Mouse (Mus musculus): ENCODE measurements at regions not wholly inside any gene's neighbourhood (a gene's known extent, or its start where the extent isn't known, plus 50 kb on each side); places are given as distances from the start of the nearest gene placed in this dataset.
A peak's percentile ranks its signal among the peaks of the same experiment; 100 is the strongest.
"Not testable (repeated sequence)": the region's sequence is repeated elsewhere in the genome, so short reads cannot be mapped to it uniquely, and the experiment has no call there.

- no peak for DNase-seq (ENCODE audit: low read depth, low spot score)
These were observed 135.1 kb downstream of the Bcat1 start for GRCm38 (mm10) chr6:144940871-144941380.

DNA sequence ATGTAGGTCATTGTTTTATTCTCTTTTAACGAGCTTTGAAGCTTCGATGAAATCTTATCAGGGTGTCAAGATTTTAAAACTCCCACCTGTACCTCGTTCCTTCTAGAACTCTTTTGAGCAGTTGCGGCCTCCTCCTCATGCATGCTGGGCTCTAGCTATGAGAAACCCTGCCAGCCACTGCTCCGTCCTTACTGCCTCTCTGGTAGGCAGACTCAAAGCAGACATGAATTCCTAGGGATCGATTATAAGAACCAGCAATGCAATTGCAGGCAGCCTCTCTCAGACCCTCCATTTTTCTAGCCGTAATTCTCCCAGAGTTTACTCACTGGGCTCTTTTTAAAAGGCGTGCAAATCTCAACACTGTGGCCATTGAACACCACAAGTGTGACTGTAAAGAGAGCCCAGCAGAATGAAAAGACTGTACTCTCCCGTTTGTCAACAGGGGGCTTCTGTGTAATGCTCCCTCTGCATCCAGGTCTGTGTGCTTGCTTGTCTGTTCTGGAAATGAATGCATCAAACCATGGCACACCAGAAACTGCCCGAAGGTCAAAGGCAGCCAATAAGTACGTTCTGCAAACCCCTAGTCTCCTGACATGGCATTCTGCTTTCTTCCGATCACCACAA is 137.3 kb downstream of the Bcat1 start:
- no peak for DNase-seq (ENCODE audit: low read depth, low spot score)

DNA sequence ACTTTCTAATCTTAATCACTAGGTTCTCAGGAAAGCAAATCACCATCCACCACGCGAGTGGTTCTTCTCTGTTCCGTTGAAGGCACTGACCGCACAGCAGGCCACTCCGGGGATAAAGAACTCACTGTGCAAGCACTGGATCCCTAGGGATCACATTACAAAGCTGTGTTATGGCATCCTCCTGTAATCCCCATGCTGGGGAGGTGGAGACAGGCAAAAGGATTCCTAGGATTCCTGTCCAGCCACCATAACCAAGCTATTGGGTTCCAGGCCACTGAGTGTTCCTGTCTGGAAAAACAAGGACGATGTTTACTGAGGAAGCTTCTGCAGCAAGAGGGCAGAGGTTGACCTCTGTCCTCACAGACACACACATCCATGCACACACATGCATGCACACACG is 138.8 kb downstream of the Bcat1 start:
- no peak for DNase-seq (ENCODE audit: low read depth, low spot score)

DNA sequence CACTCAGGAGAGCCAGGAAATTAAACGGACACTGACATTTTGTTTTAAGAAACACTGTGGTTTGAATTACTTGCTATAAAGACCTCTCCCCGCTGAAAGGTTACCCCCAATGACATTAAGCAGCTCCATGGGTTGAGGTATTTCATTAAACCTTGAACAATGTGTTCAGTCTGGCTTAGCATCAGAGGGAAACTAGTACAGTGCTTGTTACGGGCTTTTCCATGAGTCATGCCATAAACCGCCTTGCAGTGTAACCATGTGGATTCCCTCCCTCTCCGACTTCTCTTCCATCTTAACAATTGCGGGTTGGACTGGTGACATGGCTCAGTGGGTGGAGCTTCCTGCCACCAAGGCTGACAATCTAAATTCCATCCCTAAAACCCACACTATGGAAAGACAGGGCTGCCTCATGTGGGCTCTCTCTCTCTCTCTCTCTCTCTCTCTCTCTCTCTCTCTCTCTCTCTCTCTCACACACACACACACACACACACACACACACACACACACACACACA is 142.2 kb downstream of the Bcat1 start:
- DNase-seq (ENCODE audit: low read depth, low spot score) = no peak

GRCm38 (mm10) chr6:144932402-144932801 is 143.6 kb downstream of the Bcat1 start:
- no peak for DNase-seq (ENCODE audit: low read depth, low spot score)

- no peak for DNase-seq (ENCODE audit: low read depth, low spot score)
These were observed 146.0 kb downstream of the Bcat1 start for GRCm38 (mm10) chr6:144929959-144930358.

DNA sequence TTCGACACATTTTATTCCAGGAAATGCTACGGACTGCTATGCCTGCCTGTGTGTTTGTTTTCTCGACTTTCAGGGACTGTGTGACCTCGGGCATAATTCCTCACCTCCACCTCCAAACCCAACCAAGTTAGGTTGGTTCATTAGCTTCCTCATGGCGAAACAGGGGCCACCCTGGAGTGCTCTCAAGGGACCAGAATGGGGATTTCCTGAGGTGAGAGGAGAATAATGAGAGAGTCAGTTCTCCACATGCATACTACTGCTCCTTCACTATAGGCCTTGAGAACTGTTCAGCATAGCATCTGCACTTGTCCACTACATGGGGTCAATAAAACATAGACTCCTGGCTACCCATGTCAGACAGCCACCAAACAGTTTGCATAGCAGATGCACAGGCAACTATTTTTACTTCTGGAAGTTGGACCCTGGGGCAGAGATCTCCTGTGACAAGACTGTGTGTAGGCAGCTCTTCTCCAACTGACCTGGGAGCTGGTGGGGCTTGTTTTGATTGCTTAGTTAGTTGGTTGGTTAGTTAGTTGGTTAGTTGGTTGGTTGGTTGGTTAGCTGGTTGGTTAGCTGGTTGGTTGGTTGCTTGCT is 146.6 kb downstream of the Bcat1 start:
- no peak for DNase-seq (ENCODE audit: low read depth, low spot score)

DNA sequence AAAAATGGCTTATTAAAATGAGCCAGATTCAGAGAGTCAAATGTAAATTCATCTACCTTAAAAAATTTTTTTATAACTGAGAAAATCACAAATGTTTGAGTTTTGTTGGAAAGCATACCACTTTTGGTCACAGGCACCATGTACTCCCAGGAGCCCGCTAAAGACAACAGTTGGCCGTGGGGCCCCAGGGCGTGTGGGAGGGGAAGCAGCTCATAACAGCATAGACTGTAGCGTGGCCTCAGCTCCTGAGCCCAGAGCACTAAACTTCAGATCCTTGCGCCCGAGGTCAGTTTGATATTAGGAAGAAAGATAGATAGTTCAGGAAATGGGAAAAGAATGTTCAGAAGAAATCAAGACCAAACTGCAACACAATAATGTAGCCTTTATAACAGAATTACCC is 145.8 kb upstream of the Sox5 start:
- DNase-seq (ENCODE audit: low read depth, low spot score) = no peak

- DNase-seq (ENCODE audit: low read depth, low spot score) = no peak
These were observed 141.0 kb upstream of the Sox5 start for GRCm38 (mm10) chr6:144922762-144923161.

- no peak for DNase-seq (ENCODE audit: low read depth, low spot score)
These were observed 138.0 kb upstream of the Sox5 start for GRCm38 (mm10) chr6:144919750-144920149.

DNA sequence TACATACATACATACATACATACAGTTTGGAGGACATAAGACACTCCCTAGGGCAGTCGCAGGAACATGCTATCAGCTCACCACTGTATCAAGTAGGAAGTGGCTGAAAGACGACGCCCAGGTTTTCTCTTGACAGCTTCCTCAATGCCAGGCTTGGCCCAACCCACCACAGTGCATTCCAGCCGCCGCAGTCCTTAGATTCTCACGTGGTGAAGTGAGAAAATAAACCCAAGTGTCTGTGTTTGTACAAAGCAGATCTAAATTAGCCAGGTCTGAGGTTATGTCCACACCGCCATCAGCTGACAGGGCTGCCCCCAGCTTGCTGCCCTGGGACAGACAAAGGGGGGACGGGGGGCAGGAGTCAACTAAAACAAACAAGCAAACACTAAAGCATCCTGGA is 135.4 kb upstream of the Sox5 start:
- DNase-seq (ENCODE audit: low read depth, low spot score) = no peak

GRCm38 (mm10) chr6:144911781-144912180 is 130.0 kb upstream of the Sox5 start:
- DNase-seq (ENCODE audit: low read depth, low spot score) = no peak

DNA sequence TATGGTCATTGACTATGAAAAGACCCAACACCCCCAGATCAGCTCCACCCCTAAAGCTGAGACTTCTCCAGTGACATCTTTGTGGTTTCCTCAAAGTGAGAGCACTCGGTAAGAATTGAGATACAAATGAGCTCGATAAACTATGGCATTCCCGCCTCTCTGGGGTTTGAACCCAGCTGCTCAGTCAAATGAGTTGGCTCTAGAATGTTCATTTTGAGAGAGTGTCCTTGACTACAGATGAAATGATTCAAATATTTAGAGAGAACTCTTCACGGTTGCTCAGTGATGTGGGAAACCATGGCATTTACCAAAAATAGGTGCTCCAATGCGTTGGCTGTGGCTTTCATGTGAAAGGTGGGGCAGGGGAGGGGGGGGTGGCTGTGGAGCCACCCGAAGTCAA is 128.6 kb upstream of the Sox5 start:
- DNase-seq (ENCODE audit: low read depth, low spot score) = no peak

DNA sequence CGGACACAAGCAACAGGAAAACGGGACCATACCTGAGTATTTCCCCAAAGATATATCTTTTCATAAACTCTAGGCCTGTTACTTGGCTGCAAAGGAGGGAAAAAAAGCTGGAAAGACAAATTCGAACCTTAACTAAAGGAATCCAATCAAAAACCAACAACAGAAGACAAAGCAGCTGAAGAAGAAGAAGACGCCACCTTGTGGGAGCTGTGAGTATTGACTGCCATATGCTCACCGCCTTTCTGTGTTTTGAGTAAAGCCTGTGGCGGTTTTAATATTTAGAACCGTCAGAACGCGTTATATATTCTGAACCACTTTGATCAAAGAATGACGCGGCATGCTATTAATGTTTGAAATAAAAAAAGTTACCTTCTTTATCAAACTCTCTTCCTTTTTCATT is 126.9 kb upstream of the Sox5 start:
- no peak for DNase-seq (ENCODE audit: low read depth, low spot score)

GRCm38 (mm10) chr6:144903156-144903555 is 121.4 kb upstream of the Sox5 start:
- DNase-seq (ENCODE audit: low read depth, low spot score) = no peak

DNA sequence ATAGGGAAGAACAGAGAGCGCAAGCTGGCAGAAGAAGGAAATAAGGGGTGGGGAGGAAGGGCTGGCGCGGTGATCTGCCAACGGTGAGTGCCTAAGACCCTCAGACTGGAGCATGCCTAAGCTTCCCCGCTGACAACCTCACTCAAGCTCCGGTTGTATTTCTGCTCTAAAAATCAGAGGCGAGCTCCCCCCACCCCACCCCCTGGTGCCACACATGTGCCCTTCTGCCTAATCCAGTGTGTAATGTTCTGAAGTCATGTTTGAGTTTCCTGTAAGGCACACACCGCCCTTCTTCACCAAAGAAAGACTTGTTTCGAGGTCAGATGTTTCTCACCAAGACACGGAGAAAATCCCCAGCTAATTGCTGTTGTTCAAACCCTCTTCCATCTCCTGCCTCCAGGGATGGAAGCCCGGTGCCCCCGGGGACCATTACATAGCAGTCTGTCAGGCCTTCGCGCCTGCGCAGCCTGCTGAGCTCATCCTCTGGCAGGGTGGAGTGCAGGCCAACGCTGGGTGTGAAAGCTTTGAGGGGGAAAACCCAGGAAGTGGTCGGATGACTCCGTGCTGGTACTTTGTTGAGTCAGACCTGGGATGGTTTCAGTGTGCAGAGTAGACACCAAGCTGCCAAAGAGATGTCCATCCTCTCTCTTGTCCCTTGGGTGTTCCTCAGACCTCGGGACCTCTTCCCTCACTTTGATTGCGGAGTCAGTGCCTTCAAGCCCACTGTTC is 120.7 kb upstream of the Sox5 start:
- DNase-seq (ENCODE audit: low read depth, low spot score) = peak; percentile 55

GRCm38 (mm10) chr6:144901825-144902224 is 120.0 kb upstream of the Sox5 start:
- peak; percentile 67 for DNase-seq (ENCODE audit: low read depth, low spot score)

DNA sequence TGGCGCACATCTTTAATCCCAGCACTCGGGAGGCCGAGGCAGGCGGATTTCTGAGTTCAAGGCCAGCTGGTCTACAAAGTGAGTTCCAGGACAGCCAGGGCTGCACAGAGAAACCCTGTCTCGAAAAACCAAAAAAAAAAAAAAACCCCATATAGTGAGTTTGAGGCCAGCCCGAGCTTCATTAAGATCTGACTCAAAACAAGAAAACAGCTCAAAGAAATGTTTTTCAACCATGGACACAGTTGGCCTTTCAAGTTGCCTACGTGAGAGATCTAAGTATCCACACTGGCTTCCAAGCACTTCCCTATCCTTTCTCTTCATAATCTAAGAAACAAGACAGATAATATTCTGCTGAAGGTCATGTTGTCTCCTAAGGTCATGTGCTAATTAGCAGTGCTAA is 119.1 kb upstream of the Sox5 start:
- not testable (repeated sequence) for DNase-seq (ENCODE audit: low read depth, low spot score)

DNA sequence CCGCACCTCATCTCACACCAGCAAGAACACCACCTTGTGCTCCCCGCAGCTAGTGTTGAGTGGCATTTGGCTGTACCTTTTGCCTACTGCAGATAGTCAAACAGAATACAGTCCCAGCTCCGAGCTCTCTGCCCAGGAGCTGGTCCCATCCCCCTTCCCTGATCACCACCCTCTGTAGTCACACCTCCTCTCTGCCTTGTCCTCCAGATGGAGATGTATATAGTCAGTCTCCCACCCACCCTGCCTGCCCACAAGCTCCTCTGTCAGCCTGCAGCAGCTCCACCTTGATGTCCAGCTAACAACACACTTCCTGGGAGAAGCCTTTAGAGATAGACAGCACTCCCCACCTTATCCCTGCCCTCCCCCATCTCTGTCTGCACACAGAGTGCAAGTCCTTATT is 115.7 kb upstream of the Sox5 start:
- no peak for DNase-seq (ENCODE audit: low read depth, low spot score)

DNA sequence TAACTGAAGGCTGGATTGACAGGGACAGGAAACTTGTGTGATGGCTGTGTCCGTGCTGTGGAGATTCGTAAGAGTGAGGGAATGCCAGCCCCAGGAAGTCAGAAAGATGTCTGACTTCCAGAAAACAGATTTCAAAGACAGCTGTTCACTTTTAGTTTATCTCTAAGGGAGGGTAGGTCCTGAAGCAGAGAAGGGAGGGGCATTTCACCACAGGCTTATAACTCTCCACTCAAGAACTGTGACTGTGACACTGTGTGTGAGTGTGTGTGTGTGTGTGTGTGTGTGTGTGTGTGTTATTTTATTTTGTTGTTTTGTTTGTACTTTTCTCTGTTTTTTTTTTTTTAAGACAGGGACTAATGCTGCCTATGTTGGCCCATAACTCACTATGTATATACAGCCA is 109.1 kb upstream of the Sox5 start:
- no peak for DNase-seq (ENCODE audit: low read depth, low spot score)

DNA sequence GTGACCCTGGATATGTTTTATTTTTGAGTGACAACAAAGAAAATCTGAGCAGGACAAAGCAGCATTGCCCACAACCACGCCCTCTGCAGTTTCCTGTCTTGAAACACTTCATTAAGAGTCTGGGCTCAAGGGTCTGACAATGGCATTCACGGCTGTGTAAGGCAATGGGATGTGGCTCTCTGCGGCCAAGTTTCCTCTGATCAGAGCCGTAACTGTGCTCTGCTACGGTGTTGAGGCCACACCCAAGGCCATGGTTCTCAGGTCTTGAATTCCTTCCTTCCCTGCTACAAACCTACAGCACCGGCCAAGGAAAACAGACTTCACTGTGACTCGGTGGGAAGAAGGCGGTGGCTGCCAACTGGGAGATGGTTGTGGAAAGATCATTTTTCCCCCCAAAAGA is 108.4 kb upstream of the Sox5 start:
- no peak for DNase-seq (ENCODE audit: low read depth, low spot score)

- no peak for DNase-seq (ENCODE audit: low read depth, low spot score)
These were observed 101.3 kb upstream of the Sox5 start for GRCm38 (mm10) chr6:144883117-144883516.

GRCm38 (mm10) chr6:144880098-144880497 is 98.3 kb upstream of the Sox5 start:
- no peak for DNase-seq (ENCODE audit: low read depth, low spot score)

All from c-Kit-negative CD71-positive TER-119-positive erythroid progenitor cells, embryonic 14.5 days (primary cell).